Mouse (Mus musculus) bone marrow, adult 2 months (tissue): ENCODE results near the gene Cst8.

Experiments
- CTCF ChIP-seq: fragments of 200-500 bp; IDR thresholded peaks from 2 replicates; pipeline ENCODE4 v1.5.1; 2011; ENCODE audit warnings: low read length, control low read depth; ENCODE audit not compliant: control insufficient read depth, insufficient read depth
- POLR2A ChIP-seq: fragments of 200-500 bp; IDR thresholded peaks from 2 replicates; pipeline ENCODE4 v1.6.1; 2011; ENCODE audit warnings: low read depth, mild to moderate bottlenecking, control low read depth, low read length, borderline replicate concordance; ENCODE audit not compliant: control insufficient read depth

GRCm38 (mm10) chr2:148751893-148752813, 46.4 kb upstream of the Cst8 start:
- peak; percentile 16; the same call in 1 of the 2 replicates for TF ChIP-seq CTCF
- no peak for TF ChIP-seq POLR2A
